Mouse (Mus musculus) hindlimb bud, embryonic 11.5 days (tissue): ENCODE data around the gene Prss28.

ENCODE experiments used
- DNase-seq: peaks from one replicate; pipeline ENCODE4 v3.0.0-alpha.2; 2012; ENCODE audit warnings: low read depth, low spot score; ENCODE audit errors: extremely low spot score

Gene Prss28

DNA sequence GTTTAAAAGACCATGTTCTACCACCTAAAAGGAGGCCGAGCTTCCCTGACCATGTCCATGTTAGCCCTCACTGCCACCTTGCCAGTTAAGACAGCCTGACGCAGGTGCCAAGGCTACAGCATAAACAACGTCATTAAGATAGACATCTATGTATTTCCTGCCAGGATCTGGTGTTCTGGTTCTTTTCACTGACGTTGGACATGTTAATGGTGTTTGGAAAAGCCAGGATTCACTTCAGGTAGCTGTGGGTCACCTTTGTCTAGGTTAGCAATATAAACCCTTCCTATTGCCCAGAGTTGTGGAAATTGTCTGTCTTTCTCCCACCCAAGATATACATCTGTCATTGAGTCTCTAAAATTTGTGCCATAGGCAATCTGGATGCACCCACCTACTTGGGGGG, at the start of gene Prss28:
TSS of gene Prss28 (plus strand) at position 301 of the 400 bp plus-strand sequence.
- no peak for DNase-seq

GRCm38 (mm10) chr17:25264453-25264852, 44.0 kb upstream of the Prss28 start:
- DNase-seq, result no peak

GRCm38 (mm10) chr17:25270795-25271335, 37.6 kb upstream of the Prss28 start:
- DNase-seq, result no peak

DNA sequence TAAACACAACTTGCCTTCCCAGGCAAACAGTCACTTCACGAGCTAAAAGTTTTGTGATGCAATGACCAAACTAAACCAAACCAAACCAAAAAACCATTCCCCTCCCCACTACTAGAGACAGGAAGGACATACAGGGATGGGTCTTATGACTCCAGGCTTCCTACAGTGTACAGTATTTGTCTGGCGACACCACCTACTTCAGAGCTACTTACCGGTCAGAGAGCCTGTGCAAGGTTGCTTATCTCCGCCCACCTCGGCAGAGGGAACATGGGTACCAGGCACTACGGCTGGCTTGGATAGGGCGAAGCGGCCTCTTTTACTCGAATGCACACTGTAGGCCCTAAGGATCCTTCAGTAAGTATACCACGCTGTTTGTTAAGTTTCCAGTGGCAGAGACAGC, 36.1 kb upstream of the Prss28 start:
- DNase-seq, result no peak

GRCm38 (mm10) chr17:25272951-25273705, 35.3 kb upstream of the Prss28 start:
- no peak for DNase-seq

DNA sequence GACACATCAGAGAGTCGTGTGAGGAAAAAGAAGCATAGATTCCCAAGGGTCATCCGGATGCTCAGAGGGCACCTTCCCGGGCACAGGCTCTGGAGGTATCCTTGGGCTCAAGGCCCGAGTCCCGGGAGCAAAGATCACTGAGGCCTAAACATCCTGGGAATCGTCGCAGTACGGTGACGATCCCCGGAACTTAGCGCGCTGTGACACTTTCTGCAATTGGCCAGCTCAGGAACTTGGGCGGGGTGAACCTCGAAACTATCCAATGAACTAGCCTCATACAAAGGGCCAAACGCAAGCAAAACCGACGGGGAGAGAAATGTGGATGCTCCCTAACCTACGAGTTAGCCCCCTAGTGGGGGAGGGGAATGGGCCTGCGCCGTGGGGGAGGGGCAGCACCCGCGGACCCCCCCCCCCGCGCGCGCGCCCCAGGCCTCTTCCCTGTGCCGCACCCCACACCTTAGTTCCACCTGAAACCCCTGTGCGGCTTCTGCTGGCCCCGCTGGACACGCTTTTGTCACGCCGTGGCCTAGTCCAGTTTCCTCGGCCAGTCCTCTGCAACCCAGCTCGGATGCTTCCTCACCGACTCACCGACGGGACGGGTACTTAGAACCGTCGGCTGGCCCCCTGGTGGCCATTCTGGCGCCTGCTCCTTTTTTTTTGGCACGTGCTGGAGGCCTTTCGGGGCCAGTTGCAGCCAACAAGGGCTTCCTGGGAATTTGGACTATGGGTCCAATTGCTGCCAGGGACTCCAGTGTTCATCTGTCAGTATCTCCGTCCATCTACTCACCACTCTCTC, 34.5 kb upstream of the Prss28 start:
- DNase-seq, result peak; percentile 100

- DNase-seq, result no peak
Measured at GRCm38 (mm10) chr17:25274571-25275346, 33.7 kb upstream of the Prss28 start, which contains the start of gene Ube2i. Gene Ube2i, minus strand, starts transcription at chr17:25274622.

GRCm38 (mm10) chr17:25275833-25276232, 32.6 kb upstream of the Prss28 start:
- DNase-seq, result no peak

DNA sequence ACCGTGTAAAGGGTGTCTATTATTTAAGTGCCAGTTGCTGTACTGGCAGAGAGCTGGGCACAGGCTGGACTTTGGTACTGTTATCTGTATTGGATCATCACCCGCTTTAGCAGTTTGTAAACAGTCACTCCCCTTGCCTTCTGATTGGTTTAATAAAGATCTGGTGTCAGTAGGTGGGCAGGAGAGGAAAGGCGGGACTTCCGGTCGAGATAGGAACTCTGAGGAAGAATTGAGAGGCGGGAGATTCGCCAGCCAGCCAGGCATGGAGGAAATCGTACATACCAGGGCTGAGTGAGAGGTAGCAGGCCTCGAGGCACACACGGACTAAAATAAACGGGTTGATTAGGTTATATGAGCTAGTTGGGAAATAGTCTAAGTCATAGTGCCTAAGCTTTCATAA, 26.3 kb upstream of the Prss28 start:
- DNase-seq, result no peak

DNA sequence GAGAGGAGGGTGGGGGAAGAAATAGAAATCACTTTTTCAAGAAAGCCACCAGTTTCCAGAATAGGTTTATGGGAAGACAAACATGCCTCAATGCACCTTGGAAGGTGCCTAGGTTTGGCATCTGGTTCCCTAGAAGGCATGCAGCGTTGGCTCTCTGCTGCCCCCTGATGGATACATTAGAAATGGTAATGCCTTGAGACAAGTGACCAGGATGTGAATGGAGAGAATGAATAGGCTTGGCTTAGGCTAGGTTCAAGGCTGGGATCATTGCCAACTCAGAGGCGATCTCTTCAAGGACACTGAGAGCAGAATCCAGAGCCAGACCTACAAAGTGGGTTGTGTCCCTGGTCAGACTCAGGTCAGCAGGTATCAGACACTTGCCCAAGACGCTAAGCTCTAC, 23.4 kb upstream of the Prss28 start:
- peak; percentile 63 for DNase-seq

- DNase-seq, result no peak
Measured at GRCm38 (mm10) chr17:25288842-25289241, 19.6 kb upstream of the Prss28 start.

DNA sequence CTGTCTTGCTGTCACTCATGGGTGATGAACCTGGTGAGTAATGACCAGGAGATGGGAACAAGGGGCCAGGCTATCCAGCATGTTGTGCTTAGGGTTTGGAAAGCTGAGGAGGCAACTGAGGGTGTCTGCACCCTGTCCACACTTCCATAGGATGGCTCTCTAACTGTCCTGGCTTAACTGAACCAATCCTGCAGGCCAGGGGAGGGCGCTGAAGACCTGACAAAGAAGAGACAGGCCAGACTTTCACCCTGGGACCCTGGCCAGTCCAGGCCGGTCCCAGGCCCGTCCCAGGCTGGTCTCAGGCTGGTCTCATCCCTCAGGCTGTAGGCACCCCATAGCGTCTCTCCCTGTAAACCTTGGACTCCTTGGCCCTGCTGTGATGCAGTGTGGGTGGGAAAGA, 18.0 kb upstream of the Prss28 start:
- no peak for DNase-seq

DNA sequence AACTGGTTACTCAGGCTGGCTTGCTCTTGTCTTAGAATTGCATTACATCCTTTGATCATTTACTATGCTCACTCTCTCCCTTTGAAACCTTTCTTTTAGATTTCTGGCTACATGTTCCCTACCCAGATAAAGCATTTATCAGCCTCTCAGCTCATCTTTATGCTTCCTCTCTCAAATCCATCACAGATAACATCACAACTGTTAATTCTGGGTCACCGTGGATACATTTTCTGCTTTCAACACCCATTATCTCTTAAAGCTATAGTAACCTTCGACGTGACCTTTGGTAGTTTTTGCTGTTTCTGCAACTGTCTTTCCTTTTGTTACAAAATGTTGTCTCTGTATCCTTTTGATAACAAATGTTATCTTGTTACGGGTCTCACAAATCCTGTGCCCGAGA, 15.0 kb upstream of the Prss28 start:
- DNase-seq, result no peak

DNA sequence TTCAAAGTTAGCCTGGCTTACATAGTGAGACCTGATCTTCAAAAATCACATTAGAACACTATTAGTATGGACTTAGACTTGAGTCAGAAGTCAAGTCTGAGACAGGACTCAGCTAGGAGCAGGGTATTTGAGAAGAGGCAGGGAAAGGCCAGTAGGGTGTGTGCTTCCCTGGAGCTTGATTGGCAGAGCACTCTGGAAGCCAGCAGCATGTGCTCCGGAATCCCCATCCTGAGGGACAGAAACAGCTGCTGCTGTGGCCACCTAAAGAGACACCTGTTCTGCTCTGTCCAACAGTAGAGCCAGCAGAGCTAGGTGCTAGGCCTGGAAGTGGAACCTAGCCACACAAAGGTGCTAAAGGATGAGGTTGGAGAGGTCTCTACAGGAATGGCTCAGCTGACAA, 14.3 kb upstream of the Prss28 start:
- no peak for DNase-seq

GRCm38 (mm10) chr17:25298094-25298493, 10.4 kb upstream of the Prss28 start, which contains the start of gene Prss34:
Gene Prss34, plus strand, starts transcription at chr17:25298394.
- no peak for DNase-seq

- no peak for DNase-seq
Measured at GRCm38 (mm10) chr17:25318354-25318753, 9.9 kb downstream of the Prss28 start, which contains the start of gene Prss29. Gene Prss29, plus strand, starts transcription at chr17:25318654.

DNA sequence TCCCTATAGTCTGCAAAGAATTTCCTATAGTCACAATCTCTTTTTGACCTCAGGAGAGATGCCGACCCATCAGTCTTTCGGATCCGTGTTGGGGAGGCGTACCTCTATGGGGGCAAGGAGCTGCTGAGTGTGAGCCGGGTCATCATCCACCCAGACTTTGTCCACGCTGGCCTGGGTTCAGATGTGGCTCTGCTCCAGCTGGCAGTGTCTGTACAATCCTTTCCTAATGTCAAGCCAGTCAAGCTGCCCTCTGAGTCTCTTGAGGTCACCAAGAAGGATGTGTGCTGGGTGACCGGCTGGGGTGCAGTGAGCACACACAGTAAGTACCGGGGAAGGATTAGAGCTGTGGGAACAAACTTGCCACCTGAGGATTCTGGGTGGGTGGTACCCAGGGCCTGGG, 12.4 kb downstream of the Prss28 start:
- DNase-seq, result no peak

GRCm38 (mm10) chr17:25322930-25323329, 14.5 kb downstream of the Prss28 start:
- DNase-seq, result no peak

DNA sequence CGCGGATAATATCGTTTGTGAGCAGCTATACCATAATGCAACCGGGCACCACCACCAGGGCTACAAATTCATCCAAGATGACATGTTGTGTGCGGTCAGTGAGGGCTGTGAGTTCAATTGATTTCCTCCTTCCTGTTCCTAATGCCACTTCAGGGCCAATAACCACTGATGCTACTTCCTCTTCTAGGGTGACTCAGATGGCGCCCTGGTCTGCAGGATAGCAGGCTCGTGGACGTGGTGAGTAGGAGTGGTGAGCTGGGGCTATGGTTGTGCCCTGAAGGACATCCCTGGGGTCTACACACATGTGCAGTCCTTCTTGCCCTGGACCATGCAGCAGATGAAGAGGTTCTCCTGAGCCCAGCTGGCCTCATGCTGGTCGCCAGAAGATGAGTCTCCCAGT, 23.9 kb downstream of the Prss28 start:
- no peak for DNase-seq

DNA sequence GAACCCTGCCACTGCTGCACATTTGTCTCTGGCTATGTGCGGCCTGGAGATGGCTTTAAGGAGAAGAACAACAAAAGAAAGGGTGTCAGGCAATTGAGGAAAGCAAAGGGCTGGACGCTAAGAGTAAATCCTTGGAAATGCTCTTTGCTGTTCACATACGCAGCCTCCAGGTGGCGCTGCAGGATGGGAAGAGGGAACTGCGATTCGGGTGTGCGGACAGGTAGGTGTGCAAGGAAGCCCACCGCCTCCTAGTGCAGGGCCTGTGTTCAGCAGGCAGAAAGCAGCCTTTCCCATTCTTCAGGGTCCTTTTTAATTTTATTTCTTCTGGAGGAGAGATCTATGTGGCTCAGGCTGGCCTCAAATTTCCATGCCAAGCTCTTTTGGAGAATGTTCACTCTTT, 25.5 kb downstream of the Prss28 start:
- DNase-seq, result peak; percentile 57

GRCm38 (mm10) chr17:25338218-25338617, 29.8 kb downstream of the Prss28 start:
- no peak for DNase-seq
